Mouse (Mus musculus) left cerebral cortex, postnatal 4 days (tissue): ENCODE results near the gene Axdnd1. TPM values are rescaled to one million over a fixed set of nuclear protein-coding genes. Genes with fewer than 3 reads are reported as not detected.
"Not testable (repeated sequence)": the region's sequence is repeated elsewhere in the genome, so short reads cannot be mapped to it uniquely, and the experiment has no call there.

Source experiments
- DNase-seq: peaks from one replicate; pipeline ENCODE4 v3.0.0-alpha.2; 2022
- intact Hi-C: fragments of 180-260 bp; cut with DNase I; formaldehyde crosslinking; loops from one replicate; pipeline ENCODE4 v1.15.1; 2025
- total RNA-seq, 2 experiments: library from RNA; stranded (reverse); gene quantifications; 2 replicates each; pipeline ENCODE4 v1.2.3; 2021

The Axdnd1 gene
- total RNA-seq, 2 experiments from 2014 or later, result 0.85 to 1.8 TPM

- intact Hi-C loops, result no loop called here
- no peak for DNase-seq
Measured at GRCm38 (mm10) chr1:156437726-156438125, 16.8 kb upstream of the Axdnd1 start.

DNA sequence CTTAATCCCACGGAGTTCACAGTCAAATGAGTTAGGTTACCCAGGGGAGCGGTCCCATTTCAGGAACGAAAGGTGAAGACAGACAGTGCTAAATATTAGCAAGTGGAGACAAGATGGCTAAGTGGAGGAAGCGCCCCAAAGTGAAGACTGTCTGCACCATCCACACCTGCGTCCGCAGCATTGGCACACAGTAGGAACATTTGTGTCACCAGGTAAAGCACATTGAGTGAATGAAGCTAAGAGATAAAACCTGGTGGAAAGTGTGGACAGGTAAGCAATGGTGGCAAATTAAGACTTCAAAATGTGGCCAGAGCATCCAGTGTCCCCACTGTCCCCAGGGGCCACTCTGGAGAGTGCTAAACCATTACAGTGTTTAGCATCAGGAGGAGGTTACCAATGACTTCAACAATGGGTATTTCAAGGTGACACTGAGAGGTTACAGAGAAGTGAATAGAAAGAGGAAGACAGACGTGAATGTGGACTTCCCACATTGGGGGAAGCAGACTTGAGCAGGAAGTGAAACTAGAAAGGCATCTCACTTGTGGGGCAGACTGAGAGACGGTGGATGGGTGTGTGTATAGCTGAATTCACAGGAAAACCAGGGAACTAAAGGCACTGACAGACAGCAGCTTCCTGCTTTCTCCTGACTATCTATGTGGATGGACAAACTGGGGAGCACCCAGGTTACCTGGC is 16.2 kb upstream of the Axdnd1 start:
- DNase-seq, result no peak

DNA sequence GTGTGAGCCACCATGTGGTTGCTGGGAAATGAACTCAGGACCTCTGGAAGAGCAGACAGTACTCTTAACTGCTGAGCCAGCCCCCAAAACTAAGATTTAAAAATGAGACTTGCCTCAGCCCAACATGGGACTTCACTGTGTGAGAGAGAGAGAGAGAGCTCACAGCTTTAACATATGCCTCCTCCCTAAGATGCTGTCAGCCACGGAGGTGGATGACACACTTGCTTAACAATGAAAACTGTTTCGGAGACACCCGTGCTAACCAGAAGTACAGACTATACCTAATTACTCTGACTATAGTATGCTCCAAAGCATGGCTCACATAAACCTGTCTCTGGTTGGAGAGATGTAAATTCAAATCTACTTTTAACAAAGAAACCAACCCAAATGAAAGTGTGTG is 12.5 kb upstream of the Axdnd1 start:
- intact Hi-C loops, result no loop called here
- no peak for DNase-seq

More for the DNA sequence above, 16.2 kb upstream of the Axdnd1 start:
- intact Hi-C loops, result no loop called here

DNA sequence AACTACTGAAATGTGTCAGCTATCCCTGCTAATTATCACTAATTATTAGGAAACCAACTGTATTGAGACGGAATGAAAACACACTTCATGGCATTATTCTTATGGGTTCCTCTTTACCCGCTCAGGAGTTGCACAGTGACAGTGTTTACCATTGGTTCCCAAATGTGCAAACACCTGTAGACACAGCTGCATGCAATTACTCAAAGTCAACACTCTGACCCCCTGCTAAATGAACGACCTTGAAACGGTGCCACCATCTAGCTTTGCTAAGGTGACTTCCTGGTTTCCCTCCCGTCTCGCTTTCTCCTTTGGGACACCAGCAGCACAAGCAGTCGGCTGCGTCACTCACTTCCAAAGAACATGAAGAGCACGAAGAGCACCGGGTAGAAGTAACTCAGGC is 11.5 kb upstream of the Axdnd1 start:
- intact Hi-C loops, result no loop called here
- DNase-seq, result no peak

DNA sequence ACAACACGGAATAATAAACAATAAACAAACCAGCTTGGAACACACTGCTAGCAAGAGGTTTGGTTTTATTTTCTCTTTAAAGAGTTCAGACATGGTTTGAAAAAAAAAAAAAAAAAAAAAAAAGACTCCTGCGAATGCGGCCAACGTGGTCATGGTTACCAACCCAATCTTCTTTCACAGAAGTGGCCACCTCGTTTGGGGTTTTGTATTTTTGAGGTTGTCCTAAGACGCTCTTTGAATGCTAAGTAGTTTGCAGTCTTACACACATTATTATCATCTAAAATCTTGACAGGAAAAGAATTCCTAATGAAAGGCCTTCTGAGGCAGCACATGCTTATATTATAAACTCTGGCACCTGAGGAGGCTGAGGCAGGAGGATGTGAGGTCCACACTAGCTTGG is 7.5 kb upstream of the Axdnd1 start:
- intact Hi-C loops, result no loop called here
- no peak for DNase-seq

DNA sequence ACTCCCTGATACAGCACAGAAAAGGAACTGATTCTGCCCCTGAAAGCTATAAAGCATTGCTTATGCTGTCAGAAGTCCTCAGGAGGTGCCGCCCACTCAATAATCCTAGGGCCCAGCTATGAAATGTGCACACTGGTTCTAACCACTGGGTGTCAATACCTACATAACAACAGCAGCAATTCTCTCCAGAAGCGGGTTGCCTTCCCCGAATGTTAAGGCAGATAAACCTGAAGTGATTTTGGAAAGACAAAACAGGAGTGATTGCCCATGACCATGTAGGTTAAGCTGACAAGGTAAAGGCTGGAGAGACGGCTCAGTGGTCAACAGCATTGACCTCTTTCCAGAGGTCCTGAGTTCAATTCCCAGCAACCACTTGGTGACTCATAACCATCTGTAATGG is 4.8 kb upstream of the Axdnd1 start:
- intact Hi-C loops, result no loop called here
- no peak for DNase-seq

- no peak for DNase-seq
- intact Hi-C loops, result no loop called here
Measured at GRCm38 (mm10) chr1:156424054-156424453, 3.1 kb upstream of the Axdnd1 start.

DNA sequence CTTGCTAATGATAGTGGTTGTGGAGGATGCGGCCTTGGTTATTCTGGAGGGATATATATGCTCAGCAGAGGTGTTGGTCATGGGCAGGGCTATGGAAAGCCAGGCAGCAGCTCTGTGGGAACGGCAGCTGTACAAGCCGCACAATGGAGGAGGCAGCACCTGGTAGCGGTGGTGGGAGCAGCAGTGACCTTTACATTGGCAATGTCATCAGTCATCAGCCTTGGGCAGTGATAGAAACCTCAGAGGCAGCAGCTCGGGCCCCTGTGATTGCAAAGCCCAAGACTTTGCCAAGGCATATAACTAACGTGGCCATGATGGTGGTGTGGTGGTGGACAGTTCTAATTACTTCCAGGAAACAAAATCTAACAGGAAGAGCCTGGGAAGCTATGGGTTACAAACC is 2.5 kb upstream of the Axdnd1 start:
- no peak for DNase-seq
- intact Hi-C loops, result no loop called here

DNA sequence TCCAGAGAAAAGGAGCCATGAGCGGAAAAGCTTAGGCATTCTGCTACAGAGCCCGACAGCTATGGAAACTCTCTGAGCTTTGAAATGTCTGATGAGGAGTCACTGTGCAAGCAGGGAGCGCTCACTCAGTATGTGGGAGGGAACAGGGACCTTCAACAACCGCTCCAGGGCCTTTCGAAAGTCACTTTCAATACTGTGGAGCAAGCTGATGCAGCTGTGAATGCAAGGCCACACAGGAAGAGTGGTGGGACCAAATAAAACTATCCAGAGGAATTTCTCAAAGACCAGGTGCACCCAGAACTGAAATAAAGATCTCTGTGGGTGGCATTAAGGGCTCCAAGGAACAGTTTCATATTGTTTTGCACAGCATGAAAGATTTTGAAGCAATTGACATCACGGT is 1.9 kb upstream of the Axdnd1 start:
- intact Hi-C loops, result no loop called here
- no peak for DNase-seq

DNA sequence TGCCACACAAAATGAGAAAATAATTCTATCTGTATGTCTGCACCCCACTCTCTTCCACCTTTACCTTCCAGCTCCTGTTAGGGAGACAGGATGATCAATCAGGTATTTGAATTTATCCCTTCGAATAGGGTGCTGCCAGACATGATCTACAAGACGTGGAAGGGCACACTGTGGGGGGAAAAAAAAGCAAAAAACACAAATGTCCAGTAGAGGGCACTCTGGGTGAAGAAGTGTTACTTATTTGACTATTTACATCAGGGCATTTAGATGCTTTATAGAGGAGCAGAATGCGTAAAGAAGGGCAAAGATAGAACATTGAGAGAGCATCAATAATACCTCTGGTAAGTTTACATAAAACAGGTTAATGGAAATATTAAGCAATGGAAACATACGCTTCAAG is 2.8 kb downstream of the Axdnd1 start:
- DNase-seq, result no peak
- intact Hi-C loops, result no loop called here

- intact Hi-C loops, result no loop called here
- DNase-seq, result no peak
Measured at GRCm38 (mm10) chr1:156408521-156408920, 12.4 kb downstream of the Axdnd1 start.

DNA sequence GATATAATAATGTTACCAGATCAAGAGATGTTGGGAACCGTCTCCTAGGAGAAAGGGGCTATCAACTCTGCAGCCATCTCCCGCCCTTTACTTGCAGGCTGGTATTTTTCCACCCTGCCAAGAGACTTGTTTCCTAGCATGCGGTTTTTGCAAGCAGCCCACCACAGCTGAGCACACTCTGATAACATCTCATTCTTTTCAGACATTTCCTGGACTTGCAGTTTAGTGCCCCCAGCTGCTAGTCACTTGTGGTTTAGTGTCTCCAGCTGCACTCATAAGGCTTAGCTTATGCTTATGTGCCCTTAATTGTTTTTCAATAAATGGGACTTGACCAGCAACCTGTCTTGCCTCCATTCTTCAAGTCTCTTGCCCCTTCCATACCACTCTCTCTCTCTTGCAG is 13.0 kb downstream of the Axdnd1 start:
- DNase-seq, result no peak
- intact Hi-C loops, result no loop called here

GRCm38 (mm10) chr1:156403251-156403650 is 17.7 kb downstream of the Axdnd1 start:
- intact Hi-C loops, result no loop called here
- no peak for DNase-seq

- DNase-seq, result no peak
- intact Hi-C loops, result no loop called here
Measured at GRCm38 (mm10) chr1:156402491-156402890, 18.5 kb downstream of the Axdnd1 start.

- intact Hi-C loops, DNase-seq: not testable (repeated sequence)
Measured at GRCm38 (mm10) chr1:156400159-156400558, 20.8 kb downstream of the Axdnd1 start.

DNA sequence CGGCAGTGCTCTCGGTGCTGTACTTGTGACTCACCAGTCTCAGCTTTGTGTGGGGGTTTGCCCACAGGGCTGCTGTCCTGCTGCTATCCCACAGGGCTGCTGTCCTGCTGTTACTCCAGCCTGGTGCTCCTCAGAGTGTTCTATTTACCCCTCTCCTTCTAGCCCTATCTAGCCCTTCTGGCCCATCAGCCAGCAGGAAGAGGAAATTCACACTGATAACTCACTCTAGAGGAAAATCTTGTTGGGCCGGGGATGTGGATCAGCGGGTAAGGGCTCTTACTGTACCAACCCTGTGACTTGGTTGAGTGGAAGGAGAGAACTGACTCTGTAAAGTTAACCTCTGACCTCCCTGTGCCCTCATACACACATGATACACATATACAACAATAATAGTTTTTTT is 27.8 kb downstream of the Axdnd1 start:
- no peak for DNase-seq
- intact Hi-C loops, result no loop called here

GRCm38 (mm10) chr1:156386880-156387279 is 34.1 kb downstream of the Axdnd1 start:
- no peak for DNase-seq
- intact Hi-C loops, result no loop called here

- no peak for DNase-seq
- intact Hi-C loops, result no loop called here
Measured at GRCm38 (mm10) chr1:156386232-156386631, 34.7 kb downstream of the Axdnd1 start.

- intact Hi-C loops, result no loop called here
Measured at GRCm38 (mm10) chr1:156381217-156381616, 39.7 kb downstream of the Axdnd1 start.

DNA sequence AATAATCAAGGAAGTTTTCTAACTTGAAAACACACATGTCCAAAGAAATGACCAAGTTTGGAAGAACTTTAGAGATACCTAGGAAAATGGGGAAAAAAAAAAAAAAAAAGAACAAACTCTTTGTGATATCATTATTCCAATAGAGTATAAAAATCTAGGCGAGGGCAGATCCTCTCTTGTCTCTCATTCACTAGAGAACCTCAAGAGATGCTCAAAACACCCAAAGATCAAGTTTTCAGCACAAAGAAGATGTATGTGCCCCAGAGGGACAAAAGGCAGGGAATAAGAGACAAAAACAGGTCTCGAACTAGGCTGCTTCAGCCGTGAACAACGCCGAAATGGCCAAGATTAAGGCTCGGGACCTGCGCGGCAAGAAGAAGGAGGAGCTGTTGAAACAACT is 55.2 kb downstream of the Axdnd1 start, which contains the start of gene Gm2000:
Gene Gm2000, plus strand, starts transcription at position 301 of the 400 bp plus-strand sequence.
- intact Hi-C loops, result no loop called here
- DNase-seq, result no peak

More at GRCm38 (mm10) chr1:156381217-156381616, 39.7 kb downstream of the Axdnd1 start:
- DNase-seq, result no peak

GRCm38 (mm10) chr1:156352466-156352865 is 68.5 kb downstream of the Axdnd1 start:
- intact Hi-C loops, result no loop called here
- DNase-seq, result no peak

- DNase-seq, result no peak
- intact Hi-C loops, result no loop called here
Measured at GRCm38 (mm10) chr1:156350441-156350840, 70.5 kb downstream of the Axdnd1 start.

GRCm38 (mm10) chr1:156349031-156349430 is 71.9 kb downstream of the Axdnd1 start:
- intact Hi-C loops, result no loop called here
- no peak for DNase-seq
